Mouse (Mus musculus) stomach, embryonic 15.5 days (tissue): Measurements from ENCODE around the gene Golt1b. TPM values are rescaled to one million over a fixed set of nuclear protein-coding genes. Genes with fewer than 3 reads are reported as not detected.

Experiments used
- ATAC-seq: fragments of 200-750 bp; cut with Nextera tagmentation; 2 replicates; pipeline ENCODE4 v1.8.0; 2017; ENCODE audit warnings: low read depth, moderate number of reproducible peaks, moderate TSS enrichment; ENCODE audit not compliant: insufficient read depth, low FRiP score
- H3K27ac ChIP-seq: fragments of 300-500 bp; sonication (generic); 2 replicates; pipeline ENCODE4 v1.5.1; 2015; ENCODE audit warnings: mild to moderate bottlenecking, inconsistent platforms
- H3K27me3 ChIP-seq: fragments of 300-500 bp; sonication (generic); replicated peaks from 2 replicates; pipeline ENCODE4 v1.6.1; 2015; ENCODE audit warnings: inconsistent platforms
- H3K36me3 ChIP-seq: fragments of 300-500 bp; sonication (generic); 2 replicates; pipeline ENCODE4 v1.6.1; 2015; ENCODE audit warnings: inconsistent platforms
- H3K4me1 ChIP-seq: fragments of 300-500 bp; sonication (generic); 2 replicates; pipeline ENCODE4 v1.6.1; 2015; ENCODE audit warnings: inconsistent platforms
- H3K4me2 ChIP-seq: fragments of 300-500 bp; sonication (generic); 2 replicates; pipeline ENCODE4 v1.6.1; 2015; ENCODE audit warnings: mild to moderate bottlenecking, inconsistent platforms
- H3K4me3 ChIP-seq: fragments of 300-500 bp; sonication (generic); replicated peaks from 2 replicates; pipeline ENCODE4 v1.5.1; 2015; ENCODE audit warnings: inconsistent platforms
- H3K9ac ChIP-seq: fragments of 300-500 bp; sonication (generic); 2 replicates; pipeline ENCODE4 v1.6.1; 2015; ENCODE audit warnings: inconsistent platforms
- H3K9me3 ChIP-seq: fragments of 300-500 bp; sonication (generic); 2 replicates; pipeline ENCODE4 v1.6.1; 2016; ENCODE audit warnings: inconsistent platforms
- whole genome bisulfite sequencing: fragments of 180-500 bp; shearing (Covaris S2); methylation state at CpG from one replicate; pipeline ENCODE4 v1.1.7; 2015; 5-methylcytosine and 5-hydroxymethylcytosine counted together
- polyA plus RNA-seq: library from polyadenylated mRNA; unstranded; fragments of >200 nt; fragmentation: Nextera tagmentation; extraction: Ambion mirVana; gene quantifications from 2 replicates; pipeline ENCODE4 v1.2.1, GENCODE M21; 2015

Golt1b gene
- polyA plus RNA-seq, 1 experiment from 2014 or later = 84.0 TPM

- Histone ChIP-seq H3K4me3 (no peak overlapping the region), H3K4me2 (no peak overlapping the region), H3K27me3 (no peaks in the 10 kb centered on the region), H3K36me3 (no peaks in the 10 kb centered on the region), H3K9me3 (no peaks in the 10 kb centered on the region), H3K9ac (no peak overlapping the region), H3K4me1 (no peaks in the 10 kb centered on the region), H3K27ac (no peak overlapping the region)
- ATAC-seq = no peak
- 80% methylated on average over 2 of the region's 2 CpGs for WGBS
Measured at GRCm38 (mm10) chr6:142453311-142453710, 66.3 kb downstream of the Golt1b start.

Other genes with a start within 250 kb of the Golt1b start
- not detected in 2 replicates for gene Slco1a6, start 178.7 kb upstream of the Golt1b start, polyA plus RNA-seq
- gene Iapp, start 88.8 kb upstream of the Golt1b start, polyA plus RNA-seq = 103 and 119 TPM in 2 replicates
- 0.10 TPM in 1 of 2 replicates, not detected in the other for gene Slco1a5, start 64.2 kb upstream of the Golt1b start, polyA plus RNA-seq
- 17.1 TPM in 2 replicates for gene Pyroxd1, start 41.6 kb upstream of the Golt1b start, polyA plus RNA-seq
- 22.3 and 24.2 TPM in 2 replicates for gene Recql, start 134 bp upstream of the Golt1b start, polyA plus RNA-seq
- 0.36 and 0.45 TPM in 2 replicates for gene Spx, start 26.2 kb downstream of the Golt1b start, polyA plus RNA-seq
- 1.6 and 4.4 TPM in 2 replicates for gene Gys2, start 85.9 kb downstream of the Golt1b start, polyA plus RNA-seq
- gene Ldhb, start 120.7 kb downstream of the Golt1b start, polyA plus RNA-seq = 138 and 149 TPM in 2 replicates
- 54.2 and 70.5 TPM in 2 replicates for gene Kcnj8, start 184.4 kb downstream of the Golt1b start, polyA plus RNA-seq